Mouse (Mus musculus): Measurements from ENCODE around the gene Olfr186. TPM values are rescaled to one million over a fixed set of nuclear protein-coding genes. Genes with fewer than 3 reads are reported as not detected.

Gene Olfr186
- total and polyA plus RNA-seq, 2 experiments from 2014 or later: not detected

- H3K27ac ChIP-seq (ENCODE audit: low read depth): no peak overlapping the region
- TF ChIP-seq EP300 (IDR thresholded peaks at IDR 0.05; ENCODE audit: low read depth) (no peak), CTCF (IDR thresholded peaks at IDR 0.05; ENCODE audit: low read depth) (no peak)
- no peaks in the 10 kb centered on the region for H3K4me1 ChIP-seq (ENCODE audit: control insufficient read depth, insufficient read depth)
- no peak overlapping the region for H3K4me3 ChIP-seq (ENCODE audit: low read depth, low read length)
- no peak overlapping the region for H3K4me2 ChIP-seq (ENCODE audit: low read depth, low read length)
- ATAC-seq (ENCODE audit: insufficient read depth, low read depth) (no peak), DNase-seq (ENCODE audit: low spot score) (no peak)
- H3K27me3 ChIP-seq (ENCODE audit: control insufficient read depth, insufficient read depth, low read length): no peaks in the 10 kb centered on the region
- H3K9ac ChIP-seq (replicated peaks; ENCODE audit: low read depth, low read length): no peak overlapping the region
- no peaks in the 10 kb centered on the region for H3K9me3 ChIP-seq (replicated peaks; ENCODE audit: control insufficient read depth, low read length)
- WGBS: 64% methylated on average over 1 of the region's 1 CpGs
- no peaks in the 10 kb centered on the region for H3K36me3 ChIP-seq (replicated peaks; ENCODE audit: control insufficient read depth, insufficient read depth, low read length)
Observed at GRCm38 (mm10) chr16:59048860-59049259, 18.8 kb upstream of the Olfr186 start.

DNA sequence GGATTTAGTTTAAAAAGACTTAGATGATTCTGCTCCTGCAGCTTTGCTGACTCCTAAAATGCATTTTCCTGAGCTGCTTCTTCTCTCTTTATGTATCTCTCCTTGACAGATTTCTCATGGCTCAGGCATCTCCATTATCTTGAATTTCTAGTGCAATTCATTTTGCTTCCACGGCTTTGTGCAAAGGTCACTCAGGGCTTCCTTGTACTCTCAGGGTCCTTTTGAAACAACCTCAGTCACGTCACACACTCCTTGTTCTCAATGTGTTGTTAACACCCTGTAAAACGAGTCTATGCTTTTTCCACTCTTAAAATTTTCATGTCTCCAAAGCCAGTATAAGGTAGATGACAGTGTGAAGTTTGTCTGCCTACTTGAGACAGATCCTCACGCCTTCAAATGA lies 17.5 kb upstream of the Olfr186 start:
- no peaks in the 10 kb centered on the region for H3K27me3 ChIP-seq (ENCODE audit: control insufficient read depth, insufficient read depth, low read length)
- H3K27ac ChIP-seq (ENCODE audit: low read depth): no peak overlapping the region
- H3K36me3 ChIP-seq (replicated peaks; ENCODE audit: control insufficient read depth, insufficient read depth, low read length): no peaks in the 10 kb centered on the region
- 35% methylated on average over 4 of the region's 4 CpGs for WGBS
- no peaks in the 10 kb centered on the region for H3K4me1 ChIP-seq (ENCODE audit: control insufficient read depth, insufficient read depth)
- TF ChIP-seq CTCF (IDR thresholded peaks at IDR 0.05; ENCODE audit: low read depth) (no peak), EP300 (IDR thresholded peaks at IDR 0.05; ENCODE audit: low read depth) (no peak)
- ATAC-seq (ENCODE audit: insufficient read depth, low read depth): no peak
- H3K9ac ChIP-seq (replicated peaks; ENCODE audit: low read depth, low read length): no peak overlapping the region
- no peak overlapping the region for H3K4me3 ChIP-seq (ENCODE audit: low read depth, low read length)
- no peak overlapping the region for H3K4me2 ChIP-seq (ENCODE audit: low read depth, low read length)
- no peaks in the 10 kb centered on the region for H3K9me3 ChIP-seq (replicated peaks; ENCODE audit: control insufficient read depth, low read length)
- DNase-seq (ENCODE audit: low spot score): no peak

- no peak for DNase-seq (ENCODE audit: low spot score)
- Histone ChIP-seq H3K4me3 (ENCODE audit: low read depth, low read length) (no peak overlapping the region), H3K9ac (replicated peaks; ENCODE audit: low read depth, low read length) (no peak overlapping the region), H3K4me1 (ENCODE audit: control insufficient read depth, insufficient read depth) (no peaks in the 10 kb centered on the region), H3K36me3 (replicated peaks; ENCODE audit: control insufficient read depth, insufficient read depth, low read length) (no peaks in the 10 kb centered on the region), H3K9me3 (replicated peaks; ENCODE audit: control insufficient read depth, low read length) (no peaks in the 10 kb centered on the region), H3K27ac (ENCODE audit: low read depth) (no peak overlapping the region), H3K27me3 (ENCODE audit: control insufficient read depth, insufficient read depth, low read length) (no peaks in the 10 kb centered on the region), H3K4me2 (ENCODE audit: low read depth, low read length) (no peak overlapping the region)
- WGBS: 70% methylated on average over 3 of the region's 3 CpGs
- TF ChIP-seq CTCF (IDR thresholded peaks at IDR 0.05; ENCODE audit: low read depth) (no peak), EP300 (IDR thresholded peaks at IDR 0.05; ENCODE audit: low read depth) (no peak)
- ATAC-seq (ENCODE audit: insufficient read depth, low read depth): no peak
Observed at GRCm38 (mm10) chr16:59045835-59046234, 15.7 kb upstream of the Olfr186 start.

DNA sequence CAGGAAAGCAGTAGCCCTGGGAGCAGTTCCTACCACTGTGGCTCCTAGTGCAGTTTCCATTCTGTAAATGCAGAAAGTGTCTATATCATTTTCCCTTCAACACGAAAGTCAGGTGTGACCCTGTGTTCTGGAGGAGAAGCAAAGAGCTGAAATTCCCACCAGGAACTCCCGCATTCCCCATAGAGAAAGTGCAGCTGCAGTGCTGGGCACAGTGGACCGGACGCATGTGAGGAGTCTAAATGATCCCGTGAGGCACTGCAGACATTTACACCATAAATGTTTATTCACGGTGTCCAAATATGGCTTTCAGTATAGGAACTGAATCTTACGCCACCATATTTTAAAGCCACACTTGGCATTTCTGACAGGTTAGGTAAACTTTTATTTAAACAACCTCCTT lies 9.6 kb upstream of the Olfr186 start, which contains the start of gene Olfr187:
Gene Olfr187, minus strand, starts transcription at position 58 of the 400 bp plus-strand sequence.
- 82% methylated on average over 7 of the region's 7 CpGs for WGBS
- H3K9me3 ChIP-seq (replicated peaks; ENCODE audit: control insufficient read depth, low read length): no peaks in the 10 kb centered on the region
- H3K9ac ChIP-seq (replicated peaks; ENCODE audit: low read depth, low read length): no peak within 1 kb of the TSS
- no peak within 1 kb of the TSS for H3K4me3 ChIP-seq (ENCODE audit: low read depth, low read length)
- H3K27me3 ChIP-seq (ENCODE audit: control insufficient read depth, insufficient read depth, low read length): no peaks in the 10 kb centered on the region
- ATAC-seq (ENCODE audit: insufficient read depth, low read depth): no peak
- TF ChIP-seq EP300 (IDR thresholded peaks at IDR 0.05; ENCODE audit: low read depth): no peak
- TF ChIP-seq CTCF (IDR thresholded peaks at IDR 0.05; ENCODE audit: low read depth): no peak
- H3K36me3 ChIP-seq (replicated peaks; ENCODE audit: control insufficient read depth, insufficient read depth, low read length): no peaks in the 10 kb centered on the region
- H3K27ac ChIP-seq (ENCODE audit: low read depth): no peak within 1 kb of the TSS
- no peak for DNase-seq (ENCODE audit: low spot score)
- H3K4me2 ChIP-seq (ENCODE audit: low read depth, low read length): no peak within 1 kb of the TSS
- H3K4me1 ChIP-seq (ENCODE audit: control insufficient read depth, insufficient read depth): no peaks in the 10 kb centered on the region

GRCm38 (mm10) chr16:59013357-59014018 lies 16.6 kb downstream of the Olfr186 start:
- Histone ChIP-seq H3K36me3 (replicated peaks; ENCODE audit: control insufficient read depth, insufficient read depth, low read length) (no peaks in the 10 kb centered on the region), H3K4me2 (ENCODE audit: low read depth, low read length) (no peak overlapping the region), H3K4me3 (ENCODE audit: low read depth, low read length) (no peak overlapping the region), H3K4me1 (ENCODE audit: control insufficient read depth, insufficient read depth) (no peaks in the 10 kb centered on the region), H3K9me3 (replicated peaks; ENCODE audit: control insufficient read depth, low read length) (no peaks in the 10 kb centered on the region), H3K27me3 (ENCODE audit: control insufficient read depth, insufficient read depth, low read length) (no peaks in the 10 kb centered on the region), H3K27ac (ENCODE audit: low read depth) (no peak overlapping the region), H3K9ac (replicated peaks; ENCODE audit: low read depth, low read length) (no peak overlapping the region)
- no peak for DNase-seq (ENCODE audit: low spot score)
- TF ChIP-seq CTCF (IDR thresholded peaks at IDR 0.05; ENCODE audit: low read depth): no peak
- no peak for TF ChIP-seq EP300 (IDR thresholded peaks at IDR 0.05; ENCODE audit: low read depth)
- WGBS: 46% methylated on average over 2 of the region's 2 CpGs
- no peak for ATAC-seq (ENCODE audit: insufficient read depth, low read depth)

- DNase-seq (ENCODE audit: low spot score): no peak
- no peak overlapping the region for H3K27ac ChIP-seq (ENCODE audit: low read depth)
- H3K36me3 ChIP-seq (replicated peaks; ENCODE audit: control insufficient read depth, insufficient read depth, low read length): no peaks in the 10 kb centered on the region
- no peak overlapping the region for H3K9ac ChIP-seq (replicated peaks; ENCODE audit: low read depth, low read length)
- H3K4me2 ChIP-seq (ENCODE audit: low read depth, low read length): no peak overlapping the region
- H3K27me3 ChIP-seq (ENCODE audit: control insufficient read depth, insufficient read depth, low read length): no peaks in the 10 kb centered on the region
- no peak for ATAC-seq (ENCODE audit: insufficient read depth, low read depth)
- no peaks in the 10 kb centered on the region for H3K9me3 ChIP-seq (replicated peaks; ENCODE audit: control insufficient read depth, low read length)
- TF ChIP-seq EP300 (IDR thresholded peaks at IDR 0.05; ENCODE audit: low read depth): no peak
- no peak for TF ChIP-seq CTCF (IDR thresholded peaks at IDR 0.05; ENCODE audit: low read depth)
- H3K4me3 ChIP-seq (ENCODE audit: low read depth, low read length): no peak overlapping the region
- H3K4me1 ChIP-seq (ENCODE audit: control insufficient read depth, insufficient read depth): no peaks in the 10 kb centered on the region
Observed at GRCm38 (mm10) chr16:59007146-59007545, 22.9 kb downstream of the Olfr186 start.
